In the genomic region with DNA sequence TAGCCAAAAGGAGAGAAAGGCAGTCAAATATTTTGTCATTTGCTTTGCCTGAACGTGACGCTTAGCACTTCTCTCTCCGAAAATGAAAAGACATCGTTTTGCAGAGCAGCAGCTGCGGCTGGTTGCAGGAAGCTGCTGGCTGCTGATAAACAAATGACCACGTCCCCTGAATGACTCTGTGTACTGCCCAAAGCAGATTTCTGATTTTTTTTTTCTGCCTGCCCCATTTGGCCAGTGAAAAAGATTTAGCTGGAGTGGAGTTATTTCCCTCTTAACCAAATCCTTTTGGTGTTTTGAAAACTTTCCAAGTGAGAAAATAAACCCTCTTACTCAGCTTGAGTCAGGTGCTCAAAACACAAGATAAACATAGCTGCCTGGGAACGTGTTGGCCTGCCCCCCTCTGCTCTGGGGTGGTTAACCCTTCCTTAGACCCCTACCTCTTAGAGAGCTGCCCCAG, we compare ENCODE assay signal across 8 mouse cellular contexts.
A peak's percentile ranks its signal among the peaks of the same experiment; 100 is the strongest.
DNase-seq lines count a peak whose midpoint lies in the region; ATAC-seq and TF ChIP-seq lines count a peak whose summit lies in the region.

No protein-coding gene starts in this region.

- no peak for TF ChIP-seq CTCF in C2C12 (IDR thresholded peaks at IDR 0.05; ENCODE audit: control insufficient read depth, insufficient read depth, insufficient read length)

- H3K4me1 ChIP-seq in hindbrain, embryonic 12.5 days: peaks cover 7% of the 10 kb centered on the region
- H3K4me1 ChIP-seq in hindbrain, embryonic 11.5 days (replicated peaks; ENCODE audit: control insufficient read depth, insufficient read depth, low read length): no peaks in the 10 kb centered on the region
- peaks cover 14% of the 10 kb centered on the region for H3K4me1 ChIP-seq in lung, embryonic 15.5 days
- H3K4me1 ChIP-seq in midbrain, embryonic 10.5 days: 0 out of 2 replicates have a peak, but pooled peaks cover 5% of the 10 kb centered on the region

- H3K36me3 ChIP-seq in hindbrain, embryonic 12.5 days: no peaks in the 10 kb centered on the region
- no peaks in the 10 kb centered on the region for H3K36me3 ChIP-seq in hindbrain, embryonic 11.5 days (ENCODE audit: control insufficient read depth, insufficient read depth, low read length)
- no peaks in the 10 kb centered on the region for H3K36me3 ChIP-seq in C2C12 (ENCODE audit: control insufficient read depth, insufficient read depth)
- H3K36me3 ChIP-seq in lung, embryonic 15.5 days: no peaks in the 10 kb centered on the region
- no peaks in the 10 kb centered on the region for H3K36me3 ChIP-seq in midbrain, embryonic 10.5 days

- no peak for ATAC-seq in hindbrain, embryonic 12.5 days (ENCODE audit: low FRiP score)
- no peak for ATAC-seq in hindbrain, embryonic 11.5 days (ENCODE audit: low FRiP score)
- peak; percentile 52; the same call in 1 of the 2 replicates for ATAC-seq in lung, embryonic 15.5 days (ENCODE audit: borderline replicate concordance, extremely low read depth, low FRiP score, low TSS enrichment)

- H3K79me3 ChIP-seq in C2C12 (ENCODE audit: low read depth): no peaks in the 10 kb centered on the region

- 0 out of 2 replicates have a peak overlapping the region, but pooled peaks have one; percentile 19 for H3K4me2 ChIP-seq in hindbrain, embryonic 12.5 days (replicated peaks)
- H3K4me2 ChIP-seq in hindbrain, embryonic 11.5 days (replicated peaks; ENCODE audit: low read depth, low read length): no peak overlapping the region
- H3K4me2 ChIP-seq in lung, embryonic 15.5 days: peak overlapping the region; percentile 42

- no peaks in the 10 kb centered on the region for H3K9me3 ChIP-seq in hindbrain, embryonic 12.5 days (replicated peaks)
- H3K9me3 ChIP-seq in hindbrain, embryonic 11.5 days (ENCODE audit: control insufficient read depth, low read length): no peaks in the 10 kb centered on the region
- no peaks in the 10 kb centered on the region for H3K9me3 ChIP-seq in lung, embryonic 15.5 days
- H3K9me3 ChIP-seq in midbrain, embryonic 10.5 days (replicated peaks): no peaks in the 10 kb centered on the region

- DNase-seq in hindbrain, embryonic 11.5 days (ENCODE audit: low spot score): no peak
- peak; percentile 54 to 71 for DNase-seq in heart, adult 9 months (ENCODE audit: low spot score in 2 of 2)
- no peak for DNase-seq in cerebellum, postnatal 4 days (ENCODE audit: low spot score in 2 of 2)
- no peak for DNase-seq in cerebellum, postnatal 36 days
- no peak for DNase-seq in midbrain, embryonic 10.5 days (ENCODE audit: low spot score)

- H3K79me2 ChIP-seq in C2C12 (ENCODE audit: control insufficient read depth, insufficient read depth): no peaks in the 10 kb centered on the region

- no peak overlapping the region for H3ac ChIP-seq in C2C12 (ENCODE audit: control insufficient read depth, insufficient read length, low read depth)

- no peaks in the 10 kb centered on the region for H3K27me3 ChIP-seq in hindbrain, embryonic 12.5 days
- no peaks in the 10 kb centered on the region for H3K27me3 ChIP-seq in hindbrain, embryonic 11.5 days (ENCODE audit: control insufficient read depth, insufficient read depth, low read length)
- H3K27me3 ChIP-seq in C2C12 (ENCODE audit: control insufficient read depth, insufficient read depth, insufficient read length): no peaks in the 10 kb centered on the region
- no peaks in the 10 kb centered on the region for H3K27me3 ChIP-seq in lung, embryonic 15.5 days
- H3K27me3 ChIP-seq in midbrain, embryonic 10.5 days (ENCODE audit: low read depth, poor library complexity, severe bottlenecking): no peaks in the 10 kb centered on the region

- peak overlapping the region; percentile 35; the same call in 1 of the 2 replicates for H3K27ac ChIP-seq in hindbrain, embryonic 12.5 days
- H3K27ac ChIP-seq in hindbrain, embryonic 11.5 days (ENCODE audit: low read depth, low read length): no peak overlapping the region
- H3K27ac ChIP-seq in lung, embryonic 15.5 days: 0 out of 2 replicates have a peak overlapping the region, but pooled peaks have one; percentile 30
- H3K27ac ChIP-seq in midbrain, embryonic 10.5 days (replicated peaks): no peak overlapping the region; the same call in 1 of the 2 replicates

- 28% methylated on average over 7 of the region's 7 CpGs for WGBS in hindbrain, embryonic 12.5 days
- 37% methylated on average over 7 of the region's 7 CpGs for whole genome bisulfite sequencing in hindbrain, embryonic 11.5 days
- WGBS in lung, embryonic 15.5 days: under 1% methylated on average over 7 of the region's 7 CpGs
- 43% methylated on average over 7 of the region's 7 CpGs for WGBS in midbrain, embryonic 10.5 days

- H3K9ac ChIP-seq in hindbrain, embryonic 12.5 days: no peak overlapping the region
- no peak overlapping the region for H3K9ac ChIP-seq in hindbrain, embryonic 11.5 days (ENCODE audit: low read depth, low read length)
- no peak overlapping the region for H3K9ac ChIP-seq in lung, embryonic 15.5 days

- H3K4me3 ChIP-seq in hindbrain, embryonic 12.5 days: no peak overlapping the region
- no peak overlapping the region for H3K4me3 ChIP-seq in hindbrain, embryonic 11.5 days (ENCODE audit: low read depth, low read length)
- H3K4me3 ChIP-seq in C2C12 (ENCODE audit: insufficient read depth, poor library complexity, severe bottlenecking): no peak overlapping the region
- 0 out of 2 replicates have a peak overlapping the region, but pooled peaks have one; percentile 8 for H3K4me3 ChIP-seq in lung, embryonic 15.5 days
- H3K4me3 ChIP-seq in midbrain, embryonic 10.5 days: no peak overlapping the region

TF ChIP-seq in C2C12, 6 proteins besides CTCF, POLR2A, EP300 and RAD21:
- TF ChIP-seq MYOG (IDR thresholded peaks at IDR 0.05; ENCODE audit: control insufficient read depth, extremely low read depth, insufficient read length): no peak
- TF ChIP-seq USF1 (IDR thresholded peaks at IDR 0.05; ENCODE audit: low read depth): peak; percentile 46
- TF ChIP-seq FOSL1 (IDR thresholded peaks at IDR 0.05; ENCODE audit: insufficient read depth, low read length, poor library complexity, severe bottlenecking): no peak

Comparison
In these comparisons a context has a peak if more than half of its experiments do, and no peak if none do; other contexts are left out.
1. H3K27ac ChIP-seq: peak in hindbrain, embryonic 12.5 days (single experiment) and lung, embryonic 15.5 days (single experiment); none in hindbrain, embryonic 11.5 days (single experiment) and midbrain, embryonic 10.5 days (single experiment).
2. DNase-seq: peak in heart, adult 9 months (2 of 2); none in hindbrain, embryonic 11.5 days (single experiment), cerebellum, postnatal 4 days (0 of 2), cerebellum, postnatal 36 days (0 of 2) and midbrain, embryonic 10.5 days (single experiment).